Mouse (Mus musculus) left cerebral cortex, postnatal 25 days (tissue): Measurements from ENCODE around the gene Ppip5k2. TPM values are rescaled to one million over a fixed set of nuclear protein-coding genes. Genes with fewer than 3 reads are reported as not detected.
"Not testable (repeated sequence)": the region's sequence is repeated elsewhere in the genome, so short reads cannot be mapped to it uniquely, and the experiment has no call there.

Source experiments
- DNase-seq, 2 experiments: peaks; one replicate each; pipeline ENCODE4 v3.0.0; 2022; ENCODE audit warnings: low spot score in 2 of 2, mixed read lengths in 1 of 2
- intact Hi-C: fragments of 180-260 bp; cut with DNase I; formaldehyde crosslinking; loops from one replicate; pipeline ENCODE4 v1.15.1; 2025
- total RNA-seq, 2 experiments: library from RNA; stranded (reverse); gene quantifications; 2 replicates each; pipeline ENCODE4 v1.2.3; 2021

Gene Ppip5k2
- total RNA-seq = 10 to 100 TPM; 20.9 to 26.4 TPM

DNA sequence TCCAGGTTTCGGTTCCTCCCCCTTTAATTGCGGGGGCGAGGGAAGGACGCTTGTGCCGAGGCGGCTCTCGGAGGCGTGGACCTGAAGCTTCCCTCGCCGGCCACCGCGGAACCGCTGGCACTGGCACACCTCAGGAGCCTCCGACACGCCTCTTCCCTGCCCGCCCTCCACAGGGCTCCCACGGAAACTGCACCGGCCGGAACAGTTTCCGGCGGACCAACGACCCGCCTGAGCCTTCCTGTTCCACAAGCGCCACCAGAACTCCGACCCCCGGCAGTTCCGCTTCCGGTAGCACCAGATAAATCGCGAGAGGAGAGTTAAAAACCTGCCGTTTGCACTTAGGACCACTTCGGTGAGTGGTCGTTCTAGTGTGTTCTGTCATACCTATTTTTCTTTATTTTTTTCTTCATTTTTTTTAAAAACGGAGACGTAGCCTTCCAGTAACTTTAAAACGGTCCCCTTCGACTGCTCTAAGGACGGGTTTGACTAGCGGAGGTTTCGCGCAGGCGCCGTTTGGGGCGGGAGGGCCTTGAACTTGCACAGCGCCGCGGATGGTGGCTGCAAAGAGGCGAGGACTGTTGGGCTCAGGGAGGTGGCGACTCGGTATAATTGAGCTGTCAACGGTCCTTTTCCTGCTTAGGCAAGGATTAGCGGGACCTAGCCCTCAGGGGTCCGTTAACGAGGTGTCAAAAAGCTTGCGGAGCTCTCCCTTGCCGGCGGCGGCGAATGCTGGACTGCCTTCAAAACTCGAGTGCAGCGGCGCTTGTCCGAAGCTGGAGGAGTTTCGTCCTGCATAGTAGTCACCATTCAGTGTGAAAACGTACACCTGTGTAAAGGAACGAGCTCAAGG is at the start of gene Ppip5k2, which contains the start of gene Gin1:
Gene Ppip5k2, minus strand, starts transcription at position 508 of the 850 bp plus-strand sequence.
Gene Gin1, plus strand, starts transcription at position 269 of the 850 bp plus-strand sequence.
- peak; percentile 94 to 97 for DNase-seq
- intact Hi-C loops = loop anchor here (5.0 kb wide), 1 partner anchor 108 kb away; the partner anchor contains the start of gene D1Ertd622e

DNA sequence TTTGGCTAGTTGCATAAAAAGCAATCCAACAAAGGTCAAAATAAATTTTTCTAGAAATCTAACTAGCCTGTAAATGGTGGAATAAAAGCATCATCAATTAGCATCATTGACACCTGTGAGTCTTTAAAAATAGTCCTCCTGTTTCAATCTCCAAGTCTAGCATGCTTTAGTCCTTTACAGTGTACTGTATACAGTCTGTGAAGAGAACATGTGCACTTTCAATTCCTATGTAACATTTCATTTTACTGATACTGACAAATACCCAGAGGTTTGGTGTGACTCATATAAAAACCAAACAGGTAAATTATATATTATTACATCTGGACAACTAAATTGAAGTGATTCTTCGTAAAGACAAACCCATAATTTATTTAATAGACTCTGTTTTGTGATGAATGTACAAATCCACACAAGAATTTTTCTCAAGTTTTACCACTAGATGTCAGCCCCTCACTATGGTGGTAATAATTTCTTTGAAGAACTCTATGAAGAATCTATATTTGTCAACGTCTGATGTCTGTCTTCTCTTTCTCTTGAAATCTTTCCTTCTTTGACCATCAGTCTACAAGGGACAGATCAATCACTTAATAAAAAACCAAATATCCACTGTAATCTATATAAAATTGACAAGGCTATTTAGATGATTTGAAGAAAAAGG is 39.2 kb upstream of the Ppip5k2 start:
- intact Hi-C loops = loop anchor here (2.0 to 10.0 kb wide), 4 partner anchors 365 to 713 kb away; no protein-coding TSS in a partner anchor
- peak in 1 of 2 experiments; percentile 42 for DNase-seq

DNA sequence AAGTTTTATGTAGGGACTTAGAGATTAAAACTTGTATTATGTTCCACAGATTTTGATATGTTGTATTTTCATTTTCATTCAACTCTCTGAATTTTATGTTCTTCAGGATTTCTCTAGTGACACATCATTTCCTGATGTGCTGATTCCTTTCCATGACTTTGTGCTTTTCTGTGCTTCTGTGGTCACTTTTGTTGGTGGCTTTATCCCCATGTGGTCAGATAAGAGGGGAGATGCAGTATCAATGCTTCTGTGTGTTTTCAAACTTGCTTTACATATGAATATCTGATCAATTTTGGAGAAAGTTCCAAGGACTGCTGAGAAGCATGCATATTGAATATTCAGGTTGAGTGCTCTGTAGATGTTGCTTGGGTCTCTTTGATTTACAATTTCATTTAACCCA is 34.3 kb upstream of the Ppip5k2 start:
- intact Hi-C loops = loop anchor here (5.0 to 10.0 kb wide), 3 partner anchors 307 to 767 kb away; no protein-coding TSS in a partner anchor
- no peak for DNase-seq

DNA sequence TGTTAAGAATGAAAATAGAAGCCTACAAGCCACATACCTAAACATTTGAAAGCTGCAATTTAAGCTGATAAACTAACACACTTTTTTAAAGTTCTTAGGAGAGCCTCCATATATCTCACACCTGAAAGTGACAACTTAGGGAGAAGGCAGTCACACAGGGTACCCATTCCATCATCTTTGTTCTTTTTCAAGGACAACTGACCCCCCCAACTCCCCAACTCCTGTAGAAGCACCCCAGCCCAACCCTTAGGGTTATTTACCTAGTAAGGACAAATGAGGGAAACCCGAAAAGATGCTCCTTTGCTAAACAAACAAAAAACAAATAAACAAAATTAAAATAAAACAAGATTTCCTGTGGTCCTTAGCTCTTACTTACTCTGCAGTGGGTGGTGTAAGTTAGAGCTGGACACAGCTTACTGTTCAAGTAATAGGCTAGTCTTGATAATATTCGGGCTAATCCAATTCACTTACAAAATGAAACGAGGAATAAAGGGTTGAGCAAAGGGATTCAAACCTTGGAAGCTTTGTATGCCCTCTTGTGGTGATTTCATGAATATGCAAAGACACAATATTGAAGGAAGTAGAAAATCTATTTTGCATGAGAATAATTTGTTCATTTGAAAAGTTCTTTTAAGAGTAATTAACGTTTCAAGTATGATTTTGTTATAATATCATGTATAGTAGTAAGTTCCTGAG is 32.1 kb upstream of the Ppip5k2 start:
- no peak for DNase-seq
- intact Hi-C loops = loop anchor here (5.0 to 10.0 kb wide), 3 partner anchors 305 to 765 kb away; no protein-coding TSS in a partner anchor

DNA sequence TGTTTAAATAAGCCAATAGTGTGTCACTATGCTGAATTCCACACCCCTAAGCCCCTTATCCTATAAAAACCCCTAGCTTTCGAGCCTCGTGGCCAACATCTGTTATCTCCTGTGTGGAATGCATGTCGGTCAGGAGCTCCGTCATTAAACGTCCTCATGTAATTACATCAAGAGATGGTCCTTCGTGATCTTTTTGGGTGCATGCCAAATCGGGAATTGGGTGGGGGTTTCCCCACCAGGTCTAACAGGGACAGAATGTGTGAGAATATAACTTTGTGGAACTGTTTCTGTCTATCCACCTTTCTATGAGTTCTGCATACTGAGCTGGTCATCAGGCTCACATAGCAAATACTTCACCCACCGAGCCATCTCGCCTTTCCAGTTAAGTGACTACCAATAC is 25.7 kb upstream of the Ppip5k2 start:
- intact Hi-C loops = no loop called here
- DNase-seq = no peak

DNA sequence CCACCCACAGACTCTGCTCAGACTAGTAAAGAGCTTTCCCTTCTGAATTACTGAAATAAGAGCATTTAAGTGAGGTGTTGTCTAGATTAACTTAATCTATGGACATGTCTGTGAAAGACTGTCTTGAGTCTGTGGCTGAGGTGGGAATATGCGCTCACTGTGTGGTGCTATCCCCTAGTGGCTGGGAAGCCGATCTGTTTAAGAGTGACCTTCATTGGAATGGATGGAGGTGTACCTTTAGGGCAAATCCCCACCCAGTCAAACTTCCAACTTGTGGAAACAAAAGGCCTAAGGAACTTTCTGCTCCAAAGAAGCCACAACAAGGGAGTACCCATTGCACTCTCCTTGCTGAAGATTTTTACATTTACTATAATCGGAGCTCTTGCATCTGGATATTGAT is 23.9 kb upstream of the Ppip5k2 start:
- intact Hi-C loops = no loop called here
- no peak for DNase-seq

DNA sequence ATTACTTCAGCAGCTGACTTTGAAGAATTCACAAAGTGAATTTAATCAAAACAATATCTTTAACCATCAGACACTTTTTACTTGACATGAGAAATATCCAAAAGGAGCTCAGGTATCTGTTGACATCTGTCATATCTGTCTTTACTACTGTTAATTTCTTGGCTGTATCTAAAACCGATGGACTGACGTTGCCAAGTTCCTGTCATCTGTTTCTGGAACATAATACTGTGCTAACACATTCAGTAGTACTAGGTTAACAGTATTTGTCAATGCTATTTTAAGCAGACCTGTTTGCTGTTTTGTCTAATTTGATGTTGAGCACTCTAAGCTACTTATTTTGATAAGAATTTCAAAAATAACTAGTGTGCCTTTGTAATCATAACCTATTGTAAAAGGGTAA is 18.3 kb upstream of the Ppip5k2 start:
- DNase-seq = no peak
- intact Hi-C loops = no loop called here

DNA sequence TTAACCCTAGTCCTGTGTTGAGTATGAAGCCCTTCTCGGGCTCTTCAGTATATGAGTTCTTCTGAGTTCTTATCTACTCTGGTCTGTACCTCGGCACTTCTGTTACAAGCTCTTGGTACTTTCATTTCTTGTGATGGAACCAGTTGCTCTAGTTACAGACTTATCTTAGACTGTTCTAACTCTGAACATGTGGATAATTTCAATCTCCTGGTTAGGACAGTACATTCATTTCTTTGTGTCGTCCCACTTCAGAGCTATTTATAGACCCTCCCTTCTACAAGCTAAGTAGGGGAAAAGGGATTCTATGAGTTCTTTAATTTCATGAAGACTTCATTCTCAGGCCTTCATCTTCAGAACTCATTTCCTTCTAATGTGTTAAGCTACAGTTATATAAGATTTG is 17.5 kb upstream of the Ppip5k2 start:
- no peak for DNase-seq
- intact Hi-C loops = no loop called here

DNA sequence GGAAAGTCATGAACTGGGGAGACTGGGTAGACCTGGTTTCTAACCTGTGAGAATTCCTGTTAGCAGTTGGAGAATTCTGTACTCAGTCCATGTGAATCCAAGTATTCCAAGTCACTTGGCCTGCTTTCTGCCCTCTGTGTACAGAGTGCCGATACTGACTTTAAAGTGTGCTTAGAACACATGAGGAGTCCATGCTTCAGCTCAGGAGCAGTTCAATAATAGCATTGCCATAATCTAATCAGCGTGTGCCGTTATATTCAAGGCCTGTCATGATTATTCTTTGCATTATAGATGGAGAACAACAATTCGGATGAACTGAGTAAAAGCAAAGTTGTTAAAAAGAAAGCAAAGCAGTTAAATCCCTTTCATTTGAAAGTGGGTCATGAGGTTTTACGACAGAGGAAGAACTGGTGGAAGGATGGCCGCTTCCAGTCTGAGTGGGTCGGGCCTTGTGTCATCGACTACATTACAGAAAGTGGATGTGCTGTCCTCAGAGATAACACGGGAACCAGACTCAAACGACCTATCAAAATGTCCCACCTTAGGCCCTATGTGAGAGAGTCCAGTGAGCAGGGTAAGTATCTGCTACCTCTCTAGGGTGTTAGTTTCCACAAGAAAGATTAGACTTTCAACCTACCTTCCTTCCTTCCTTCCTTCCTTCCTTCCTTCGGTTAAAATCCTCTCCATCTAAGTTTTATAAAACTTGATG is 15.6 kb upstream of the Ppip5k2 start:
- no peak for DNase-seq
- intact Hi-C loops = no loop called here

DNA sequence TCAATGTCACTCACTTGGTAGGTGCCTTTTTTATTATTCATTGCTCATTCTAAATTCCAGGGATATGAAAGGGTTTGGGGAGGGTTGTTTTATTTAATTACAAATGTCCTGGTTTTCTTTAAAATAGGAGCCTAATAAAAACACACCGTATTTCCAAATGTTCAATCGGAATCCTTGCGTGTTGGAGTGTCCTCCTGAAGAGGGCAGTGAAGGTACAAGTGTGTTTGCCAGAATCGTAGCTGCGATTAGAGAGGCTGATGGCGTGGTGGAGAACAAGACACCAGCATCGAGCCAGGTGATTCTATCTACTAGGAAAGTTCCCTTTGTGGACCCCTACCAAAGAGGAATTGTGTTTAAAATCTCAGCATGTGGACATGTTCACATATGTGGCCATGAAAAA is 14.7 kb upstream of the Ppip5k2 start:
- intact Hi-C loops = no loop called here
- no peak for DNase-seq

DNA sequence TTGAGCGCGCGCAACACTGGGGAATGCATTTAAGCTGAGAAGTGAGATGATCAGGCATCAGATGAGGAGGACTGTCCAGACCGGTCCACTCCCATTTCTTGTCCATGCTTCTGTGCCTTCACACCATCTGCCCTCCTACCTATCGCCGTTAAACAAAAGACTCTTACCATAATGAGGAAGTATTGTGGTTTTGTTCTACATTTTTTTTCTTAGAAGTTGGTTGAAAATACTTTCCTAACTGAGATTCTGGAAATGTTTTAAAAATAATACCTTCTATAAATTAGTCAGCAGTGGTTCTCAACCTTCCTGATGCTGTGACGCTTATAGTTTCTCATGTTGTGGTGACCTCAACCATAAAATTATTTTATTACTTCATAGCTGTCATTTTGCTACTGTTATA is 11.5 kb upstream of the Ppip5k2 start:
- intact Hi-C loops = no loop called here
- no peak for DNase-seq

DNA sequence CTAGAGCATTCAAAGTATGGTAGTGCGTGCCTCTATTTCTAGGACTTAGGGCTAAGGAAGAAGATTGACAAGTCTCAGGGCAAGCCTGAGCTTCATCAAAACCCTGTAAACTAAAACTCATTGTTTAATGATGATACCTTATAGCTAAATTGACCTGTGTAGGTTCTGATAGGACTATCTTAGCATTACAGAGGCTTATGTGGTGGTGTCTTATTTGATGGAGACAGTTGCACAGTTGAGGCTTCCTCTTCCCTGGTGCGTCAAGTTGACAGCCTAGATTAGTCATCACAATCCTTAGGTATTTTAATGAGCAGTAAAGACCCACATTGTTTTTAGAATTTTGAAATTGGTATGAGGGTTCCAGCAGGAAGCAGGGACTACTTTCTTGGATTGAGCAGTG is 3.8 kb upstream of the Ppip5k2 start:
- no peak for DNase-seq
- intact Hi-C loops = loop anchor here (5.0 kb wide), 1 partner anchor 112 kb away; the partner anchor contains the start of gene D1Ertd622e

DNA sequence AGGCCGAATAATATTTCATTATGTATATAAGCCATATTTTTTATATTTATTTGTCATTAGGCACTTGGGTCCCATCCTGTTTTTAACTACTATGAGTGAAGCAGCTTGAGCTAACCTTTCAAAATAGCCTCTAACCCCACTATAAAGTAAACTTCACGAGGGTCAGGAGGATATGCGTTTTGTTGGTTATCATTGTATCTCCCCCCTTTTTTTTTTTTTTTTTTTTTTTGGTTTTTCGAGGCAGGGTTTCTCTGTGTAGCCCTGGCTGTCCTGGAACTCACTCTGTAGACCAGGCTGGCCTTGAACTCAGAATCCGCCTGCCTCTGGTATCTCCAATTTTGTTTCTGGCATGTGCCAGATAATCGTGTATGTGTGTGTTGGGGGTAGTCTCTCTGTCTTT is 3.2 kb upstream of the Ppip5k2 start:
- intact Hi-C loops = loop anchor here (5.0 kb wide), 1 partner anchor 111 kb away; the partner anchor contains the start of gene D1Ertd622e
- no peak for DNase-seq

DNA sequence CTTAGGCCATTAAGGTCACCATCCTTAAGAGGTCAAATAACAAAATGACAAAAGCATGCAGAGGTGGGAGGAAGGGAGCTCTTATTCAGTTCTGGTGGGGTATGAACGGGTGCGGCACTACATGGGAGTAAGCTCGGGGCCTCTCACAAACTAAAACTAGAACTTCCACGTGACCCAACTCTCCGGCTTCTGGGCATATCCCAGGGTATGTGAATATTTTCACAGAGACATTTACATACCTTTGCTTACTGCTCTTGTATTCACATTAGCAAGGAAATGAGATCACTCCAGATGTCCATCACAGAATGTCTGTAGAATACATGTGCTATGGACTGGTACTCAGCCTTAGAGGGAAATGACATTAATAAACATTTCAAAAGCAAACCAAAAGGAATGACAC is 1.5 kb upstream of the Ppip5k2 start:
- no peak for DNase-seq
- intact Hi-C loops = loop anchor here (5.0 kb wide), 1 partner anchor 109 kb away; the partner anchor contains the start of gene D1Ertd622e

DNA sequence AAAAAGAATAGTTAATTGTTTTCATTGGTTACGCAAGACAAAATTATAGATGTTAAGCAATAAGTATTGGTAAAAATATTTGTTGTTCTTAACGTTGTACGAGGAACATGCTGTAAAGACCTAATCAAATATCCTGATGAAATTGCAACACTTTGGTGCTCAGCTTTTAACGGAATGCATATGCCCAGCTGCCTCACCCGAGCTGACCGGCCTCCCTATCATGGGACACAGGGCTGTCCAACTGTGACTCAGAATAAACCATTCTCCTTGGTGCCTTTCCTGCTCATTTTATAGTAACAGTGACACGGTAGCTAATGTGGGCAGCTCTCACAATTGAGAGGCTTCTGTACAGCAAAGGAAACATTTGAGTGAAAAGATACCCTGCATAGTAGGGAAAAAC is 907 bp upstream of the Ppip5k2 start:
- intact Hi-C loops = loop anchor here (5.0 kb wide), 1 partner anchor 109 kb away; the partner anchor contains the start of gene D1Ertd622e
- no peak for DNase-seq

DNA sequence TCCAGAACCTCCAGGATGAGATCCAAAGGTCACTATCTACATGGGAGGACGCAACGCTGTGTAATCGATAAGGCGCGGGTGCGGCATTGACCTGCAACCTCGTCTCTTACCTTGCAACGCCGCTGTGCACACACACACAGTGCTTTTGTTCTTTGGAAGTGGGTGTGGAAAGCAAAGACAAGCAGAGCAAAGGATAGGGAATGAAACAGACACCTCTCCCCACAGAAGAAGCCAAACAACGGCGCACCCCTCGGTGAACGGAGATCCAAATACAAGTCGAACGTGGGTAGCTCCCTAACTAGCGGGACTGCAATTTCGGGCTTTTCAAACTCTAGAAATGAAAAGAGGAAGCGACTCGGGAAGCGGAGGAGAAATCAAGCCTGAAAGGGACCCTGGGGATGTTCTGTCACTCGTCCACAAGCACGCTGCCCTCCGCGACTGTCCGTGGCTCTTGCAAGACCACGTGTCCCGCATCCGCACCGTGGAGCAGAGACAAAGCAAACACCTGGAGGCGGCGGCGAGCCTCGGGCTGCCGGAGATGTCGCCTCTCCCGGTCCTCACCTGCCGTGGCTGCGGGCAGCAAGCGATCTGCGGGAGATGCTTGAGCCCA is 812 bp downstream of the Ppip5k2 start:
- peak in 1 of 2 experiments; percentile 50 for DNase-seq
- intact Hi-C loops = no loop called here

DNA sequence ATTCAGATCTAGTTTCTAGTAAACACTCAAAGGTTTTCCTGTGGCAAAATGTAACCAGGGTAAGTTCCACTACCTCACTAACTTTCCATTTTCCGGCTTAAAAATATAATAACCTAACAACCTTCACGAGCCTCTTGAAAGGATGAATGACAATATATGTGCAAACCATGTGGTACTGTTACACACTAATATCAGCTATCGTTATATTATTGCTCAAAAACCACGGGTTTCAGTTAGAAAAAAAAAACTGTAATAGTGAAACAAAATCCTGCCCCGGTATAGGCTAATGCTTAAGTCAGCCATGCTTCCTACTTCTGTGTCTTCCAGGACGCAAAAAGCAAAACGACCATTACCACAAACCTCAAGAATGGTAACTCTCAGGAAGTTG is 1.3 kb downstream of the Ppip5k2 start:
- no peak for DNase-seq
- intact Hi-C loops = no loop called here

DNA sequence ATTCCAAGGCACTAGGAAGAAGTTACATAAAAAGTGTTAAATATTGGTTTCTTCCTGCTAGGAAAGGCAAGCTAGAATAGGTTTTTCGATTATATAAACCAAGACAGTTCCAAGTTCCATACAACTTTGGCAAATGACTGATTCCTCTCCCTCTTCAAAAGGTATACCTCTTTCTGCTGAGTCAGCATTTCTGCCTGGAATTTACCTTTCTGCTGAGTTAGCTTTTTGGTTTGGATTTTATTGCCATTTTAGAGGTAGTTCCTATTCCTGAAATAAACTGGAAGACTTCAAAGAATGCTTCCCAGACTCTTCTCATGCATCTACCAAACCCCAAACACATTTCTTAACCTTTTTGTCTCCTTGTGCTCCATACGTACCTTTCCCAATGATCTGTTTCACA is 2.1 kb downstream of the Ppip5k2 start:
- DNase-seq = no peak
- intact Hi-C loops = no loop called here

DNA sequence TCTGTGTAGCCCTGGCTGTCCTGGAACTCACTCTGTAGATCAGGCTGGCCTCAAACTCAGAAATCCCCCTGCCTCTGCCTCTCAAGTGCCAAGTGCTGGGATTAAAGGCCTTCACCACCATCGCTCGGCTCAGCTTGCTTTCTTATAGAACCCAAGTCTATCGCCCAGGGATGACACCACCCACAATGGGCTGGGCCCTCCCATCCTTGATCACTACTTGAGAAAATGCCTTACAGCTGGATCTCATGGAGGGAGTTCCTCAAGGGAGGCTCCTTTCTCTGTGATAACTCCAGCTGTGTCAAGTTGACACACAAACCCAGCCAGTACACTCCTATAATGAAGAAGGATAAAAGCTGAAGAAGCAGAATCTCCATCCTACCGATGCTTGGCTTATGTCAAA is 4.5 kb downstream of the Ppip5k2 start:
- DNase-seq, intact Hi-C loops: not testable (repeated sequence)
